Mouse (Mus musculus) cerebellum, postnatal 25 days (tissue): Measurements from ENCODE around the gene Prickle2.
A peak's percentile ranks its signal among the peaks of the same experiment; 100 is the strongest.

Experiments
- DNase-seq, 2 experiments: peaks; one replicate each; pipeline ENCODE4 v3.0.0; 2021; ENCODE audit warnings: mixed read lengths in 2 of 2

The Prickle2 gene

GRCm38 (mm10) chr6:92665530-92665989 lies 40.4 kb downstream of the Prickle2 start:
- DNase-seq = peak; percentile 68 to 83

GRCm38 (mm10) chr6:92663885-92664284 lies 42.1 kb downstream of the Prickle2 start:
- DNase-seq = no peak

GRCm38 (mm10) chr6:92663433-92663832 lies 42.5 kb downstream of the Prickle2 start:
- no peak for DNase-seq

- no peak for DNase-seq
Observed at GRCm38 (mm10) chr6:92649063-92649462, 56.9 kb downstream of the Prickle2 start.

GRCm38 (mm10) chr6:92648571-92648970 lies 57.4 kb downstream of the Prickle2 start:
- no peak for DNase-seq

GRCm38 (mm10) chr6:92642929-92643328 lies 63.0 kb downstream of the Prickle2 start:
- peak; percentile 60 to 68 for DNase-seq

- no peak for DNase-seq
Observed at GRCm38 (mm10) chr6:92641956-92642355, 64.0 kb downstream of the Prickle2 start.

GRCm38 (mm10) chr6:92640896-92641295 lies 65.1 kb downstream of the Prickle2 start:
- DNase-seq = no peak

- DNase-seq = no peak
Observed at GRCm38 (mm10) chr6:92636431-92636830, 69.5 kb downstream of the Prickle2 start.

GRCm38 (mm10) chr6:92634876-92635468 lies 71.0 kb downstream of the Prickle2 start:
- DNase-seq = no peak

GRCm38 (mm10) chr6:92630991-92631390 lies 75.0 kb downstream of the Prickle2 start:
- DNase-seq = no peak

- no peak for DNase-seq
Observed at GRCm38 (mm10) chr6:92627711-92628110, 78.2 kb downstream of the Prickle2 start.

- peak in 1 of 2 experiments; percentile 31 for DNase-seq
Observed at GRCm38 (mm10) chr6:92627048-92627617, 78.8 kb downstream of the Prickle2 start.

- DNase-seq = peak; percentile 28 to 37
Observed at GRCm38 (mm10) chr6:92625923-92626322, 80.0 kb downstream of the Prickle2 start.

- no peak for DNase-seq
Observed at GRCm38 (mm10) chr6:92624306-92624705, 81.6 kb downstream of the Prickle2 start.

GRCm38 (mm10) chr6:92617183-92617582 lies 88.8 kb downstream of the Prickle2 start:
- DNase-seq = no peak

GRCm38 (mm10) chr6:92614771-92615170 lies 91.2 kb downstream of the Prickle2 start:
- no peak for DNase-seq

- no peak for DNase-seq
Observed at GRCm38 (mm10) chr6:92612151-92612769, 93.7 kb downstream of the Prickle2 start.

- DNase-seq = no peak
Observed at GRCm38 (mm10) chr6:92609682-92610235, 96.2 kb downstream of the Prickle2 start.

- DNase-seq = no peak
Observed at GRCm38 (mm10) chr6:92609078-92609477, 96.9 kb downstream of the Prickle2 start.

GRCm38 (mm10) chr6:92605156-92605555 lies 100.8 kb downstream of the Prickle2 start:
- no peak for DNase-seq

GRCm38 (mm10) chr6:92596340-92596739 lies 109.6 kb downstream of the Prickle2 start:
- no peak for DNase-seq

GRCm38 (mm10) chr6:92589381-92590065 lies 116.4 kb downstream of the Prickle2 start:
- DNase-seq = no peak
